ENCODE assay signal across 17 mouse cellular contexts in genomic region chr1:193084016-193084415, GRCm38 (mm10). TPM values are rescaled to one million over a fixed set of nuclear protein-coding genes. Genes with fewer than 3 reads are reported as not detected.
A peak's percentile ranks its signal among the peaks of the same experiment; 100 is the strongest.
DNase-seq lines count a peak whose midpoint lies in the region; ATAC-seq and TF ChIP-seq lines count a peak whose summit lies in the region.
"Had no signal": no experiment of that assay in that cellular context is flagged by ENCODE, and none has a peak within 500 bp of the region (broad histone marks: within the 10 kb centered on the region; RNA-seq: fewer than 3 reads in every experiment).

No protein-coding gene starts in this region.

- no peak for ATAC-seq in liver, embryonic 12.5 days
- no peak for ATAC-seq in heart, embryonic 11.5 days (replicated peaks; ENCODE audit: insufficient number of reproducible peaks, low FRiP score, low TSS enrichment)
- no peak for ATAC-seq in inflammation-experienced regulatory T-cells, adult 6 months

- H3K27ac ChIP-seq in gastrocnemius, adult 2 months = no peak overlapping the region
- no peak overlapping the region for H3K27ac ChIP-seq in liver, embryonic 12.5 days
- H3K27ac ChIP-seq in heart, embryonic 11.5 days (ENCODE audit: low read depth, low read length) = no peak overlapping the region
- H3K27ac ChIP-seq: embryonic facial prominence, embryonic 13.5 days; limb, embryonic 13.5 days; midbrain, embryonic 10.5 days had no signal

- no peak overlapping the region for H3K4me3 ChIP-seq in gastrocnemius, adult 2 months
- no peak overlapping the region for H3K4me3 ChIP-seq in liver, embryonic 12.5 days
- H3K4me3 ChIP-seq in heart, embryonic 11.5 days (ENCODE audit: low read depth, low read length) = no peak overlapping the region
- H3K4me3 ChIP-seq: embryonic facial prominence, embryonic 13.5 days; limb, embryonic 13.5 days; midbrain, embryonic 10.5 days; myocyte had no signal

- peak; percentile 20; the same call in 1 of the 2 replicates for TF ChIP-seq CTCF in gastrocnemius, adult 2 months (IDR thresholded peaks at IDR 0.05)

- H3K4me2 ChIP-seq in liver, embryonic 12.5 days = no peak overlapping the region
- H3K4me2 ChIP-seq in heart, embryonic 11.5 days = no peak overlapping the region
- H3K4me2 ChIP-seq: embryonic facial prominence, embryonic 13.5 days; limb, embryonic 13.5 days had no signal

- H3K9ac ChIP-seq in liver, embryonic 12.5 days = no peak overlapping the region
- H3K9ac ChIP-seq in heart, embryonic 11.5 days (ENCODE audit: low read depth, low read length) = no peak overlapping the region
- H3K9ac ChIP-seq: embryonic facial prominence, embryonic 13.5 days; limb, embryonic 13.5 days had no signal

- intact Hi-C loops in gastrocnemius, adult 2 months (cut with DNase I) = loop anchor here (10.0 kb wide), 1 partner anchor 299 kb away; no protein-coding TSS in a partner anchor

- no peak for DNase-seq in gastrocnemius, adult 2 months
- DNase-seq in gastrocnemius, postnatal 10 days = no peak
- DNase-seq in liver (peak; percentile 14), 416B (ENCODE audit: low read depth) (peak; percentile 9)
- DNase-seq in c-Kit-positive CD71-positive TER-119-negative erythroid progenitor cells, embryonic 14.5 days (ENCODE audit: low read depth) = peak; percentile 7
- DNase-seq: cerebellum, adult 9-11 months; kidney, postnatal 4 days; lung, postnatal 14 days had no signal

- no peaks in the 10 kb centered on the region for H3K4me1 ChIP-seq in liver, embryonic 12.5 days
- no peaks in the 10 kb centered on the region for H3K4me1 ChIP-seq in heart, embryonic 11.5 days (ENCODE audit: control insufficient read depth, insufficient read depth, low read length)

- H3K9me3 ChIP-seq in liver, embryonic 12.5 days (replicated peaks) = no peaks in the 10 kb centered on the region
- H3K9me3 ChIP-seq in heart, embryonic 11.5 days (replicated peaks; ENCODE audit: control insufficient read depth, low read length) = no peaks in the 10 kb centered on the region
- H3K9me3 ChIP-seq: embryonic facial prominence, embryonic 13.5 days; limb, embryonic 13.5 days; midbrain, embryonic 10.5 days had no signal

- WGBS in liver, embryonic 12.5 days (ENCODE audit: insufficient replicate concordance) = 75% methylated on average over 1 of the region's 1 CpGs
- 83% methylated on average over 1 of the region's 1 CpGs for WGBS in heart, embryonic 11.5 days (ENCODE audit: insufficient replicate concordance)

- no peaks in the 10 kb centered on the region for H3K36me3 ChIP-seq in liver, embryonic 12.5 days
- no peaks in the 10 kb centered on the region for H3K36me3 ChIP-seq in heart, embryonic 11.5 days (ENCODE audit: control insufficient read depth, insufficient read depth, low read length)
- H3K36me3 ChIP-seq: embryonic facial prominence, embryonic 13.5 days; limb, embryonic 13.5 days; midbrain, embryonic 10.5 days had no signal

- peaks cover 9% of the 10 kb centered on the region; the same call in 1 of the 2 replicates for H3K27me3 ChIP-seq in liver, embryonic 12.5 days (replicated peaks)
- H3K27me3 ChIP-seq in heart, embryonic 11.5 days (ENCODE audit: control insufficient read depth, insufficient read depth, low read length) = no peaks in the 10 kb centered on the region; the same call in 1 of the 2 replicates
- H3K27me3 ChIP-seq: embryonic facial prominence, embryonic 13.5 days; limb, embryonic 13.5 days; Patski had no signal

RNA-seq across cellular contexts. Expression of gene Diexf, which starts 46.1 kb away (rescaled TPM):
- total RNA-seq in gastrocnemius, adult 2 months (2021) = 10 to 100 TPM; 10.2 to 13.6 TPM
- total RNA-seq in gastrocnemius, postnatal 10 days (2021) = 10 to 100 TPM in 1 of 2 experiments, 1 to 10 TPM in 1; 9.2 to 12.9 TPM
- polyA plus RNA-seq in liver, embryonic 12.5 days (2016; fragmentation: Nextera tagmentation; extraction: Ambion mirVana) = 4.4 and 5.4 TPM in 2 replicates
- polyA plus RNA-seq in heart, embryonic 11.5 days (2014; fragmentation: Nextera tagmentation; extraction: Ambion mirVana) = 5.6 and 6.9 TPM in 2 replicates
- 10 to 100 TPM in 2 of 3 experiments, 1 to 10 TPM in 1; 5.0 to 15.1 (median 10.5) TPM for polyA plus RNA-seq in inflammation-experienced regulatory T-cells, adult 6 months (2017; shearing (Covaris generic))

RNA-seq across cellular contexts. Expression of gene Syt14, which starts 48.4 kb away (rescaled TPM):
- under 1 TPM; 0.05 to 0.20 TPM for total RNA-seq in gastrocnemius, adult 2 months (2021)
- under 1 TPM; 0.59 to 0.61 TPM for total RNA-seq in gastrocnemius, postnatal 10 days (2021)
- polyA plus RNA-seq in liver, embryonic 12.5 days (2016; fragmentation: Nextera tagmentation; extraction: Ambion mirVana) = 5.5 and 6.0 TPM in 2 replicates
- 2.3 and 2.4 TPM in 2 replicates for polyA plus RNA-seq in heart, embryonic 11.5 days (2014; fragmentation: Nextera tagmentation; extraction: Ambion mirVana)
- polyA plus RNA-seq in inflammation-experienced regulatory T-cells, adult 6 months (2017; shearing (Covaris generic)) = not detected
- polyA plus RNA-seq: C2C12, myocyte had no signal

Comparison
In these comparisons a context has a peak if more than half of its experiments do, and no peak if none do; other contexts are left out.
1. DNase-seq: peak in liver (single experiment), 416B (single experiment) and c-Kit-positive CD71-positive TER-119-negative erythroid progenitor cells, embryonic 14.5 days (single experiment); none in gastrocnemius, adult 2 months (single experiment) and gastrocnemius, postnatal 10 days (single experiment).